Mouse (Mus musculus) CD4-positive, CD25-positive, alpha-beta regulatory T cell, adult 2 months (primary cell): ENCODE measurements around the gene Uqcrfs1.
A peak's percentile ranks its signal among the peaks of the same experiment; 100 is the strongest.

Source experiments
- DNase-seq: peaks from one replicate; pipeline ENCODE4 v3.0.0-alpha.2; 2012; ENCODE audit warnings: low read depth, low spot score

Gene Uqcrfs1

GRCm38 (mm10) chr13:30544856-30545604 is at the start of gene Uqcrfs1:
TSS of gene Uqcrfs1 (minus strand) at chr13:30545362.
- DNase-seq = peak; percentile 99

GRCm38 (mm10) chr13:30585786-30586185 is 40.6 kb upstream of the Uqcrfs1 start:
- no peak for DNase-seq

GRCm38 (mm10) chr13:30582541-30582940 is 37.4 kb upstream of the Uqcrfs1 start:
- DNase-seq = peak; percentile 23

GRCm38 (mm10) chr13:30578806-30579205 is 33.6 kb upstream of the Uqcrfs1 start:
- no peak for DNase-seq

GRCm38 (mm10) chr13:30576819-30577218 is 31.7 kb upstream of the Uqcrfs1 start:
- no peak for DNase-seq

GRCm38 (mm10) chr13:30572971-30573370 is 27.8 kb upstream of the Uqcrfs1 start:
- no peak for DNase-seq

- peak; percentile 48 for DNase-seq
Observed at GRCm38 (mm10) chr13:30570182-30570581, 25.0 kb upstream of the Uqcrfs1 start.

- no peak for DNase-seq
Observed at GRCm38 (mm10) chr13:30567571-30567970, 22.4 kb upstream of the Uqcrfs1 start.

- DNase-seq = peak; percentile 71
Observed at GRCm38 (mm10) chr13:30566767-30567166, 21.6 kb upstream of the Uqcrfs1 start.

GRCm38 (mm10) chr13:30560603-30561002 is 15.4 kb upstream of the Uqcrfs1 start:
- no peak for DNase-seq

GRCm38 (mm10) chr13:30560052-30560451 is 14.9 kb upstream of the Uqcrfs1 start:
- DNase-seq = no peak

- DNase-seq = no peak
Observed at GRCm38 (mm10) chr13:30557751-30558150, 12.6 kb upstream of the Uqcrfs1 start.

- peak; percentile 46 for DNase-seq
Observed at GRCm38 (mm10) chr13:30553051-30553587, 8.0 kb upstream of the Uqcrfs1 start.

GRCm38 (mm10) chr13:30549339-30549738 is 4.2 kb upstream of the Uqcrfs1 start:
- DNase-seq = no peak

- DNase-seq = peak; percentile 90
Observed at GRCm38 (mm10) chr13:30548835-30549234, 3.7 kb upstream of the Uqcrfs1 start.

GRCm38 (mm10) chr13:30530761-30531160 is 14.4 kb downstream of the Uqcrfs1 start:
- DNase-seq = peak; percentile 62

- DNase-seq = no peak
Observed at GRCm38 (mm10) chr13:30524961-30525360, 20.2 kb downstream of the Uqcrfs1 start.

- no peak for DNase-seq
Observed at GRCm38 (mm10) chr13:30523971-30524370, 21.2 kb downstream of the Uqcrfs1 start.

GRCm38 (mm10) chr13:30523246-30523891 is 21.8 kb downstream of the Uqcrfs1 start:
- DNase-seq = no peak

- no peak for DNase-seq
Observed at GRCm38 (mm10) chr13:30521282-30521902, 23.8 kb downstream of the Uqcrfs1 start.

- no peak for DNase-seq
Observed at GRCm38 (mm10) chr13:30518191-30518590, 27.0 kb downstream of the Uqcrfs1 start.

- no peak for DNase-seq
Observed at GRCm38 (mm10) chr13:30507651-30508050, 37.5 kb downstream of the Uqcrfs1 start.
